Mouse (Mus musculus): Measurements from ENCODE around the gene Olfr1294. TPM values are rescaled to one million over a fixed set of nuclear protein-coding genes. Genes with fewer than 3 reads are reported as not detected.

Olfr1294 gene
- not detected for total RNA-seq (2021)
- long read RNA-seq, experiment 1: 0 reads
- long read RNA-seq, experiment 2: 0 reads

DNA sequence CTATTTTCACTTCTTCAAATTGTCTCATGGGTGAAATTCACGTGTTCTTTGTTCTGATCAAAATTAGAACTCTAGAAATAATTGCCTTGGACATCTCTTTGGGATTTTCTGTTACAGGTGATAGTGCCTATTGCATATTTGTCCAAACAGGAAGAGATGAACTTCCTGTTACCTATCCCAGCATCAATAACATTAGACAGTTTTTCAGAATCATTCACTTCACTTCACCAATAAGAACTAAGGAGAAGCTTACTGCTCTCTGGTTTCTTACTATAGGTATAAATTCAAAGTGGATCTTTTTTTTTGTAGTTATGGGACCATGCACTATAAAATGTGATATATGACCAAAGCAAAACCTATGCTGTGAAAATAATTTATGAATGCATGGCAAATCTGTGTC lies at the start of gene Olfr1294:
Gene Olfr1294 (minus strand): TSS at position 101 of the 400 bp plus-strand sequence.
- DNase-seq (ENCODE audit: low spot score in 2 of 2): no peak

GRCm38 (mm10) chr2:111569581-111569980 lies 29.5 kb upstream of the Olfr1294 start, which contains the start of gene Olfr1295:
Gene Olfr1295, minus strand, starts transcription at chr2:111569681.
- DNase-seq (ENCODE audit: low spot score in 2 of 2): no peak

- no peak for DNase-seq (ENCODE audit: low spot score in 2 of 2)
These were observed 15.2 kb downstream of the Olfr1294 start, which contains the start of gene Olfr1293-ps for GRCm38 (mm10) chr2:111524903-111525302. Gene Olfr1293-ps, plus strand, starts transcription at chr2:111525203.

DNA sequence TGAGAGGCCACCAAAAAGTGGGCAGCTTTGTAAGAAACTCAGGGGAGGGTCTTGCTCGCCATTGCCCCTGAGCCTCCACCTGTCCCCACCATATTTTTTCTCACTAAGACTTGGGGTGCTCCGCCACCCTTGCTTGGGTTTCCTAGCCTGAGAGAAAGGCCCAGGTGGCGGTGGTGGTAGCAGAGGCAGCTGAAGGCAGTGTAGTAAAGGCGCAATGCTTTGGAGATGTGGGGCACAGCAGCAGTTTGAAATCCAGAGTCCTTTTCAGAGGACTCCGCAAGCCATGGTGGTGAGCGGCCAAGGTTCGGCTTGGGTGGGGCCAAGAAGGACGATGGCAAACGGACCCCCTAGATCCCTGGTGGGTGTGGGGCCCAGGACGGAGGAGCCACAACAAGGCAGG lies 22.6 kb downstream of the Olfr1294 start:
- no peak for DNase-seq (ENCODE audit: low spot score in 2 of 2)

DNA sequence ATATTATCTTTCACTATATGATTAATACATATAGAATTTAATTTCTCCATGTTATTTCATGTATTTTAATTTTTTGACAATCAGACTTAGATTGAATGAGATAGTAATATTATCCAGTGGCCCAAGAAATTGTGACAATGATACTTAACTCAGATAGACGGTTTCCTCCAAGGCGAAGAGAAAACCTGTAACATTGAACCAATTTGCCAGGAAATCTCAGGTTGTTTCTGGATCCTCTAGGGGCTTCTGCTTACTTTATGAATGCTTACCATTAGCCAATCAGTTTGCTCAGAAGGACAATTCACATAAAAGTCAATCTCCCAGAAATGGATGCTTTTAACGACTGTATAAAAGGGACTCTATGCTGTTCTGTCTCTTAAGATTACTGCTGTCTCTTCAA lies 43.2 kb downstream of the Olfr1294 start, which contains the start of gene Olfr1291-ps1:
Gene Olfr1291-ps1 (plus strand): TSS at position 301 of the 400 bp plus-strand sequence.
- no peak for DNase-seq (ENCODE audit: low spot score in 2 of 2)

GRCm38 (mm10) chr2:111493729-111494128 lies 46.4 kb downstream of the Olfr1294 start, which contains the start of gene Olfr1290:
Gene Olfr1290, minus strand, starts transcription at chr2:111493829.
- DNase-seq (ENCODE audit: low spot score in 2 of 2): no peak

Other genes starting within 250 kb of the Olfr1294 start
- not detected for gene Olfr1279, start 239.7 kb downstream of the Olfr1294 start, total RNA-seq (2021)
- gene Olfr1280, start 226.3 kb downstream of the Olfr1294 start, total RNA-seq (2021): not detected
- gene Olfr1281, start 213.8 kb downstream of the Olfr1294 start, total RNA-seq (2021): not detected
- gene Olfr1282, start 204.2 kb downstream of the Olfr1294 start, total RNA-seq (2021): not detected
- gene Olfr1283, start 173.5 kb downstream of the Olfr1294 start, total RNA-seq (2021): not detected
- gene Olfr1284, start 164.8 kb downstream of the Olfr1294 start, total RNA-seq (2021): not detected
- gene Olfr1286, start 117.2 kb downstream of the Olfr1294 start, total RNA-seq (2021): not detected
- not detected for gene Olfr1287, start 91.1 kb downstream of the Olfr1294 start, total RNA-seq (2021)
- gene Olfr1288, start 66.2 kb downstream of the Olfr1294 start, total RNA-seq (2021): not detected
- gene Olfr1289, start 59.5 kb downstream of the Olfr1294 start, total RNA-seq (2021): not detected
- gene Olfr1290, start 46.5 kb downstream of the Olfr1294 start, total RNA-seq (2021): not detected
- not detected for gene Olfr1291-ps1, start 43.1 kb downstream of the Olfr1294 start, total RNA-seq (2021)
- not detected for gene Olfr1293-ps, start 15.1 kb downstream of the Olfr1294 start, total RNA-seq (2021)
- not detected for gene Olfr1295, start 29.4 kb upstream of the Olfr1294 start, total RNA-seq (2021)
- not detected for gene Olfr1297, start 86.2 kb upstream of the Olfr1294 start, total RNA-seq (2021)
- not detected for gene Olfr1298, start 108.9 kb upstream of the Olfr1294 start, total RNA-seq (2021)
- not detected for gene Olfr1299, start 121.1 kb upstream of the Olfr1294 start, total RNA-seq (2021)
- gene Olfr1301, start 210.7 kb upstream of the Olfr1294 start, total RNA-seq (2021): not detected
- gene Olfr1302, start 237.1 kb upstream of the Olfr1294 start, total RNA-seq (2021): not detected

Data from adrenal gland, adult 18-20 months (tissue).